Mouse (Mus musculus): ENCODE measurements around the gene Gm42688.
"Not testable (repeated sequence)": the region's sequence is repeated elsewhere in the genome, so short reads cannot be mapped to it uniquely, and the experiment has no call there.

Gm42688 gene

GRCm38 (mm10) chr6:83142211-83142731 lies 40.9 kb downstream of the Gm42688 start:
- no peak for DNase-seq

DNA sequence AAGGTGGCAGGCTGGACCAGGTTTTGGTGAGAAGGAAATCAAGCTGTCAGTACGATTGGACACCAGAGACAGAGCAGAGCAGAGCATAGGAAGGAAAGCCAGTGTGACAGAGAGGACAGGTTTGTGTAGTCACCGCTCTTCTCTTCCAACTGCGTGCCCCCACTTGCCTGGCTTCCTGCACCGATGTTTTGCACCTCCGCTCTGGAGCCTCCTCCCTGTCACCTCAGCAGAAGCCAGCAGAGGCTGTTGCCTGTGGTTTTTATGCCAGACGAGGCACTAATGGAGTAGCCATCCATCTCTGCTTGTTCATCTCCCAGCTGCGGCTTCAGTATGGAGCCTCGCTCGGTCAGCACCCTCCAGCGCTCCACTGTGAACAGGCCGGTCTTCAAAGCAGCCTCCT lies 41.5 kb downstream of the Gm42688 start:
- DNase-seq = no peak

DNA sequence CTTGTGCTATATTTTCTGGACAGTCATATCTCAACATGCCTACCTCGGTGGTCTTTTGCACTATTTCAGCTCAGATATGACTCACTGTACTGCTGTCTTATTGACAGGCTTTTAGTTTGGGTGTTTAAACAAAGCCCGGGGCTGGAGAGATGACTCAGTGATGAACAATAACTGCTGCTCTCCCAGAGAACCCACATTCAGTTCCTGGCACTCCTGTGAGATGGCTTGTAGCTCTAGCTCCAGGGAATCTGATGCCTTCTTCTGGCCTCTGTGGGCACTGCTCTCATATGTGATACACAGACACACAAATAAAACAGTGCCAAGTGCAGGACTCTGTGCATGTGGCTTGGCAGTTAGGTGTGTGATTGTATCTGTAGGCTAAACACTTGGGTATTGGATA lies 43.8 kb downstream of the Gm42688 start:
- DNase-seq = no peak

- DNase-seq = no peak
Observed at GRCm38 (mm10) chr6:83145805-83146204, 44.4 kb downstream of the Gm42688 start.

- no peak for DNase-seq
Observed at GRCm38 (mm10) chr6:83147280-83147679, 45.9 kb downstream of the Gm42688 start.

- DNase-seq = no peak
Observed at GRCm38 (mm10) chr6:83151721-83152120, 50.3 kb downstream of the Gm42688 start.

- no peak for DNase-seq
Observed at GRCm38 (mm10) chr6:83153038-83153437, 51.6 kb downstream of the Gm42688 start.

- no peak for DNase-seq
Observed at GRCm38 (mm10) chr6:83153485-83153884, 52.1 kb downstream of the Gm42688 start.

DNA sequence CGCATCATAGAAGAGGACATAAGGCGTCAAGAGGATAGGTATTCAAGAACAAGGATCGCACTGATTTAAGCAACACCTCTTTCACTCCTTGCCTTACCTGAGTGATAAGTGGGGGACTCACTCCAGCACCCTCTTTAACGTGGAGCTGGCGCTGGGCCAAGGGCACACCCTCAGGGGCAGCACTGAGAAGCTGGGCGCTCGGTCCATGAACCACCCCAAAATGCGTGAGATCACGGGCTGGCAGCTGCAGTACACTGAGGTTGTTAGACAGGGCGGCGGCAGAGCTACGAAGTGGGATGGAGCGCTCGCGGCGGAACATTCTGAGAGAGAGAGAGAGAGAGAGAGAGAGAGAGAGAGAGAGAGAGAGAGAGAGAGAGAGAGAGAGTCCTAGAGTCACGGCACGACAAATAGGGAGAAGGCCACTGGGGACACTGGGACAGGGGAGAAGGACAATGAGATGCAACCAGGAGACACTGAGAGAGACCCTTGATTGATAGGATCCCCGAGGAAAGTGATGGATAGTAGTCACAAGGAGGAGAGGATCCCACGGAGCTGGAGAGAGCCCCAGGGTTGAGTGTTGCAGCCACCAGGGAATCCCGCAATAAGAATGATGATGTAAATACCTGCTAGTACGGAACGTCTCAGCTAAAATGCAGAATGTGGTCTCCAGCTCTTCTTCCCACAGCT lies 54.3 kb downstream of the Gm42688 start:
- no peak for DNase-seq

DNA sequence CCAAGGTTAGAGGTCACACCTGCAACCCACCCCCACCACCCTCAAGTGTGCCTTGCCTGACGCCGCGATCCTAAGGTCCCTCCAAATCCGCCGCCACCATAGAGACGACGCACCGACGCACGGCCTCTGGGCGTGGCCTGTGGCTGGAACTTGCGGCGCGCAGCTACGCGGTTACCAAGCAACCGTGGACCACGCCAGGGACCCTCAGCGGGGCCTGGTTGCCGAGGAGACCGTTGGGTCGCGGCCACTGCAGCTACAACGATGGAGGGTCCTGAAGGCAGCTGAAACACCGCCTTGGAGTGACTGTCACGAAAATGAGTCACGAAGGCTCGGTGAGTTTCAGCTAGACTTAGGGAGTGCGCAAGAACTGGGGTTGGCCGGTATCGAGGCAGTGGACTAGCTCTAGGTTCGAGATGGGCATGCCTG lies 54.9 kb downstream of the Gm42688 start, which contains the start of the genes Wdr54 and 1700003E16Rik:
Gene Wdr54, minus strand, starts transcription at position 139 of the 426 bp plus-strand sequence.
Gene 1700003E16Rik, plus strand, starts transcription at position 146 of the 426 bp plus-strand sequence.
- peak; percentile 67 for DNase-seq

DNA sequence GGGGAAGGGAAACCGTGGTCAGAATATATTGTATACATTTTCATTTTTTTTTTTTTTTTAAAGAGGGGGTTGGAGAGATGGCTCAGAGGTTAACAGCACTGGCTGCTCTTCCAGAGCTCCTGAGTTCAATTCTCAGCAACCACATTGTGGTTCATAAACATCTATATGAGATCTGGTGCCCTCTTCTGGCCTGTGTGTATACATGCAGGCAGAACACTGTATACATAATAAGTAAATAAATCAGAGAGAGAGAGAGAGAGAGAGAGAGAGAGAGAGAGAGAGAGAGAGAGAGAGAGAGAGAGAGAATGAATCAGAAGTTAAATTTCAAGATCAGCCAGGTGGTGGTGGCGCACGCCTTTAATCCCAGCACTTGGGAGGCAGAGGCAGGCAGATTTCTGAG lies 58.0 kb downstream of the Gm42688 start:
- not testable (repeated sequence) for DNase-seq
